Mouse (Mus musculus) heart, adult 18-20 months (tissue): Measurements from ENCODE around the gene Gm29609. TPM values are rescaled to one million over a fixed set of nuclear protein-coding genes. Genes with fewer than 3 reads are reported as not detected.

ENCODE experiments used
- DNase-seq, 2 experiments: peaks; one replicate each; pipeline ENCODE4 v3.0.0; 2021 to 2022; ENCODE audit warnings: mixed read lengths in 1 of 2
- total RNA-seq, 2 experiments: library from RNA; stranded (reverse); gene quantifications; 2 replicates each; pipeline ENCODE4 v1.2.3; 2021

The Gm29609 gene
- total RNA-seq, 2 experiments from 2014 or later: 0.10 to 1.8 TPM

- no peak for DNase-seq
Observed at GRCm38 (mm10) chr5:31138968-31139425, 40.7 kb downstream of the Gm29609 start.

DNA sequence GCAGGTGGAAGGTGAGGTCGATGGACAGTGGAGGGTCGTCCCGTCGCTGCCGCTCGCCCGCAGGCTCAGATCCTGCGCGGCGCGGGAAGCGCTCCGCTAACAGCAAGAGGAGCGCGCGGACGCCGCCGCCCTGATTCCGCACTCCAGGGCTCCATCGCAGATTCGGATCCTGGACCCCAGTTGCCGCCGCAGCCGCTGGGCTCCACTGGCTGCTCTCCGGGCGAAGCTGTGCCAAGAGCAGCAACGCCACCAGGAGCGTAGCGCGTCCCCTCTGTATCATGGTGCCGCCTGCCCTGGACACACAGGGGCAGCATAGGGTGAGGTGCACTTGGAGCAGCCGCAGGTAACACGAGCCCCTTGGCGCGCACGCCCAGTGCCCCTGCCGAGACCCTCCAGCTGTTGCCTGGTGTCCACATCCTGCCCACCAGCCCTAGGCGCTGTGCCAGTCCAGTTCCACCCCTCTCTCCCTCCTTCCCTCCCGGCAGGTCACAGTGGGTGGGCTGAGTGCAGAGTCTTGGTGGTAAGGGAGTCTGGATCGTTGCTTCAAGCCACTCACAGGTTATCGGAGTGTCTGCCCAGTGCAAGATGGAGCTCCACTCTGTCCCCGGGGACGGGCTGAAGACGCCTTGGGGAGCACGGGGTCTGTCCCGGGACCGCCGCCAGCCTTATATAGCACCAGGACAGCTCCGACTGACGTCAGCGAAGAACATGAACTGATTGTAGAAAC lies 41.3 kb downstream of the Gm29609 start, which contains the start of gene Ucn:
TSS of gene Ucn (minus strand) at position 589 of the 727 bp plus-strand sequence.
- peak; percentile 29 to 33 for DNase-seq

DNA sequence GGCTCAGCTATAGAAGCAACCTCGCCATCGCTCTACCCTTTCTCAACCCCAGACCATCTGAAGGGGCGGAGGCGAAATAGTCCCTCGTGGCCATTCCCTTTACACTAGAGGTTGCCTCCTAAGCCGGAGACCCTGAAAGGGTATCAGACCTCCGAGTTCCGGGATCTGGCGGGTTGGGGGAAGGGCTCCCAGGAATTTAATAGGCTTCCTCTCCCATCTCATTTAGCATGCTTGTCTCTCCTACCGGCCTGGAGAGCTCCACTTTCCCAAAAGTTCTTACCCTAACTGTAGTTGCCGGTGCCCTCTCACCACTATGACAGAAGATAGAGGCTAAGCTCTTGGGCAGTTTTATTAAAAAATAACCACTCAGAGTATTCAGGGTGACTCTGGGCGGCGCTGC lies 42.1 kb downstream of the Gm29609 start:
- DNase-seq: no peak

- no peak for DNase-seq
Observed at GRCm38 (mm10) chr5:31136730-31137424, 42.8 kb downstream of the Gm29609 start.

- no peak for DNase-seq
Observed at GRCm38 (mm10) chr5:31126050-31126449, 53.7 kb downstream of the Gm29609 start.

DNA sequence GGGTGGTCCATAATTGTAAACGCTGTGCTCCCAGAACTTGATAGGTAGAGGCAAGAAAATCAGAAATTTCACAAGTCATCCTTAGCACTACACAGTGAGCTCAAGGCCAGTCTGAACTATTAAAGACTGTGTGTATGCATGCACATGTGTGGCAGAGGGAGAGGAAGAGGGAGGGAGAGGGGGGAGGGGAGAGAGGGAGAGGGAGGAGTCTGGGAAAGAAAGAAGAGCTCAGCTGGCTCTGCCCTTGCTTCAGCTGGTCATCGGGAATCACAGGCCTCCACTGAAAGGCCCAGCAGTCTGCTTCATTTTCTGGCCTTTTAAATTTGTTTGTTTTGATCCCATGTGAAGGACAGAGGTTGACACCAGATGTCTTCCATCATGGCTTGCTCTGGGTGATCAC lies 56.2 kb downstream of the Gm29609 start:
- no peak for DNase-seq

- no peak for DNase-seq
Observed at GRCm38 (mm10) chr5:31121111-31121510, 58.6 kb downstream of the Gm29609 start.

- no peak for DNase-seq
Observed at GRCm38 (mm10) chr5:31116912-31117311, 62.8 kb downstream of the Gm29609 start.

DNA sequence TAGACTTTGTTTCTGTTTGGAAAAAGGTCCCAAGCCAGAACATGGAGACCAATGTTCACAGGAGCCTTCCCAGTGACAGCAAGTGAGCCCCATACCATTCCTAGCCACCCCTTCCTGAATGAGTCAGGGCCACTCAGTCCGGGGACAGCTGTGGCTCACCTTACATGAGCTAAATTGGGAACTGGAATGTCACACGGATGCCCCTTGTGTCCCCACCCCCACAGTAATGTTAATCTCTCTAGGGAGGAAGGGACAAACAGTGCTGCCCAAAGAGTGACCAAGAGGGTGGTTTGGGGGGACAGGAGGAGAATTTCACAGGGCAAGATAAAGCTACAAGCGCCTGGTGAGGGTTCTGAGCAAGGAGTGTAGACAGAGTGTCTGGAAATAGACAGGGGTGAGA lies 63.4 kb downstream of the Gm29609 start, which contains the start of gene Trim54:
TSS of gene Trim54 (plus strand) at position 359 of the 400 bp plus-strand sequence.
- peak; percentile 69 to 81 for DNase-seq

DNA sequence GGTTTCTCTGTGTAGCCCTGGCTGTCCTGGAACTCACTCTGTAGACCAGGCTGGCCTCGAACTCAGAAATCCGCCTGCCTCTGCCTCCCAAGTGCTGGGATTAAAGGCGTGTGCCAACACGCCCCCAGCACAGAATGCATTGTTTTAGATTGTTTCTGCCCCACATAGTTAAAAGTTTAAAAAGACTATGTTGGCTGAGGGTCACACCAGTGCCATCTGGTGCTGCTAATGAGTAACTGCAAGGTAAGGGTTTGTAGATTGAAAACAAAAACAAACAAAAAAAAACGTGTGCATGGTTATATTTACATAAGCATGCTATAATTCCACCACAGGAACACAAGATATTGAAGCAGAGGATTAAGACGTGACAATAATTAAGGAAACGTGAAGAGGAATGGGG lies 68.9 kb downstream of the Gm29609 start:
- DNase-seq: no peak

DNA sequence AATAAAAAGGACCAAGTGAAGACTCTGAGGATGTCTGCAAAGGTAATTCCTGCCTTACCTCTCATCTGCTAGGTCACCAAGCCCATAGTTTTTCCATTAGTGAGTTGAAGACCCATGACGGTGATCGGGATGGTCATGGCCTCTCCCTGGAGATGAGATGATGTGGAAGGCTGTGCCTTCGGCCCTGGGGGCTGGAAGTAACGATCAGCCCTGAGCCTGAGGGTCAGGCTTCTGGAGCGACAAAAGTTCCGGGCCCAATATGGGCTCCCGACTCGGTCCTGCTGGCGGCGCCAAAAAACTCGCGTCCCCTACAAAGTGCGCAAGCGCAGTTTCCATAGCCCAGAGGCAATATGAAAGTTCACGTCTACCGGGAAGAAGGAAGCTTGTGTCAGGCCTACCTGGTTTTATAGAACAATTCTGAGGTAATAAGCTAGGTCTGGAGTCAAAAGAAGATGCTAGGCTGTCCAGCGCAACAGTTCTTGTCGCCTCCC lies 71.7 kb downstream of the Gm29609 start, which contains the start of gene Slc30a3:
TSS of gene Slc30a3 (minus strand) at position 238 of the 491 bp plus-strand sequence.
- no peak for DNase-seq

GRCm38 (mm10) chr5:31105814-31106335 lies 73.8 kb downstream of the Gm29609 start, which contains the start of gene Dnajc5g:
Dnajc5g (plus strand) TSS chr5:31106285.
- no peak for DNase-seq

- no peak for DNase-seq
Observed at GRCm38 (mm10) chr5:31095711-31096480, 83.8 kb downstream of the Gm29609 start.

DNA sequence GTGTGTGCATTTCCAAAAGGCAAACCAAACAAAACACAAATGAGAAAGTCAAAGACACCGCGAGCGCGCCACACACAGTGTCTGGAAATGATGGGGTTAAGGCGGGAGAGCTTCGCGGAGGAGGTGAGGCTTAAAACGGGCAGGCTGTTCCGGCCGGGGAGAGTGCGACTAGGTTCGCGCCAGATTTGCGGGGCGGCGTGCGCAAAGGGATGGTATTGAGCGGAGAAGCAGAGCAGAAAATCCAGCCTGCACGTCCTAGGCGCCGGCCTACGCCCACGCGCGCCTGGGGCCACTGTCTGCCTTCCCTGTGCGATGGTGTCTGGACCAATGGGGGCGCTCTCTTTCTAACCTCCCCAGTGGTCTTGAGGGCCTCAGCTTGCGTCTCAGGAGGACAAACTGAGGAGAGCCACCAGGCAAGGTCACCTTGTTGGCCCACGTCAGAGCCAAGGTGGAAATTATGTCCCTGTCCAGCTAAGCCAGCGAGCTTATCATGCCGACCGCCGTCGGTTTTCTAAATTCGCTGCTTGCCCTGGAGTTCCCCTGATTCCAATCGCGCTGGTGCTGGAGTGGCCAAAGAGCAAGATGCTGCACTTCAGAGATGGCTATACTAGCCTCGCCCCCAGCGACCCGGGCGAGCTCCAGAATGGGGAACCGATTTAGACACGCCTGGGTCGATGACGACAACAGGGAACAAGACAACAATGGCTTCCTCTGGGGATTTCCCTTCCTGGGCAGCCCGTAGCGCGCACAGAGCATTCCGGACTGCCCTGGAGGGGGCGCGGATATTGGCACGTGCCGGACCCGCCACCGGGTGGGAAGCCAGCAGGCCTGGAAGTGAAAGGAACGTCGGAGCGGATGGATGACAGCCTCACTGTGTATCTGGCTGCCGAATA lies 84.7 kb downstream of the Gm29609 start:
- peak; percentile 76 to 83 for DNase-seq

Other genes starting within 250 kb of the Gm29609 start
- gene Cgref1, start 234.3 kb downstream of the Gm29609 start, total RNA-seq: under 1 TPM; 0.59 to 0.84 TPM
- gene Preb, start 219.6 kb downstream of the Gm29609 start, total RNA-seq: 10 to 100 TPM; 84.3 to 84.7 TPM
- gene Tcf23, start 211.2 kb downstream of the Gm29609 start, total RNA-seq: 1 to 10 TPM; 1.5 to 2.8 TPM
- 10 to 100 TPM; 47.6 to 52.2 TPM for gene Atraid, start 131.6 kb downstream of the Gm29609 start, total RNA-seq
- gene Slc5a6, start 131.0 kb downstream of the Gm29609 start, total RNA-seq: 10 to 100 TPM; 12.4 to 13.5 TPM
- gene Cad, start 125.1 kb downstream of the Gm29609 start, total RNA-seq: 10 to 100 TPM; 12.9 to 15.3 TPM
- not detected for gene Dnajc5g, start 73.6 kb downstream of the Gm29609 start, total RNA-seq
- gene Slc30a3, start 71.7 kb downstream of the Gm29609 start, total RNA-seq: not detected
- gene Trim54, start 63.2 kb downstream of the Gm29609 start, total RNA-seq: 100 to 1,000 TPM; 344 to 355 TPM
- not detected for gene Ucn, start 41.1 kb downstream of the Gm29609 start, total RNA-seq
- gene Mpv17, start 25.7 kb downstream of the Gm29609 start, total RNA-seq: 10 to 100 TPM; 43.4 to 49.2 TPM
- gene Gtf3c2, start 233 bp upstream of the Gm29609 start, total RNA-seq: 10 to 100 TPM; 19.7 to 28.5 TPM
- 10 to 100 TPM; 58.4 to 64.5 TPM for gene Snx17, start 13.3 kb upstream of the Gm29609 start, total RNA-seq
- 10 to 100 TPM; 41.1 to 58.1 TPM for gene Eif2b4, start 13.5 kb upstream of the Gm29609 start, total RNA-seq
- gene Zfp513, start 22.4 kb upstream of the Gm29609 start, total RNA-seq: 1 to 10 TPM; 7.6 to 8.5 TPM
- gene Ppm1g, start 40.8 kb upstream of the Gm29609 start, total RNA-seq: 10 to 100 TPM; 55.1 to 62.9 TPM
- 10 to 100 TPM; 74.5 to 78.3 TPM for gene Nrbp1, start 61.0 kb upstream of the Gm29609 start, total RNA-seq
- gene Gm9970, start 61.3 kb upstream of the Gm29609 start, total RNA-seq: not detected
- 1 to 10 TPM in 1 of 2 experiments, under 1 TPM in 1; 0.82 to 1.4 TPM for gene Krtcap3, start 71.8 kb upstream of the Gm29609 start, total RNA-seq
- 10 to 100 TPM; 37.3 to 44.5 TPM for gene Ift172, start 111.2 kb upstream of the Gm29609 start, total RNA-seq
- gene Fndc4, start 116.2 kb upstream of the Gm29609 start, total RNA-seq: 1 to 10 TPM; 4.2 to 4.3 TPM
- not detected for gene Gckr, start 117.5 kb upstream of the Gm29609 start, total RNA-seq